Mouse (Mus musculus): ENCODE results near the gene Col9a1.

Gene Col9a1

DNA sequence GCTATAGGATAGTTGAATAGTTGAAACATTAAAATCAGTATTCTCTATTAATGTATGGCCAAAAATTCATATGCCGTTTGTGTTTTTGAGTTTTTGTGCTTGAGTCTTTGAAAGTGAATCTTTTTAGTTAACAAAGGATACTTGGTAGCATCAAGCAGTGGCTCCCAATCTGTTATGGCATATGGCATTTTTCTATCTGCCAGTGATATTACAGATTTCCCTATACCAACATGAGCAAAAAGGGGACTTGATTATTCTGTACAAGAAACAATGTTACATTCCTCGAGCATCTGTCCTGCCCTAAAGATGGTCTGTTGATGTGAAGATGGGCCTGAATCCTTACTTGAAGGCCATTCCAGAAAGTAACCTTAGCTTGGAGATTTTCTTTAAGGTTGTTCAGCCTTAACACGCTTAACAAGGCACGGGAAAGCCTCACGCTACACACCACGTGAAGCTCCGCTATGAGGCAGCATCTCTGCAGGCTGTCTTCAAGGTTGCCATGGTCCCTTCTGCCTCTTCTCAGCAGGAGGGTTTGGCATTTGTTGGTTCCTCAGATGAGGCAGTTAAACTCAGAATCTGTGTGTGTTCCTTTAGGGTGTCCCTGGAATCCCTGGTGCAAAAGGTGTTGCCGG, 45.7 kb downstream of the Col9a1 start:
- DNase-seq = no peak

DNA sequence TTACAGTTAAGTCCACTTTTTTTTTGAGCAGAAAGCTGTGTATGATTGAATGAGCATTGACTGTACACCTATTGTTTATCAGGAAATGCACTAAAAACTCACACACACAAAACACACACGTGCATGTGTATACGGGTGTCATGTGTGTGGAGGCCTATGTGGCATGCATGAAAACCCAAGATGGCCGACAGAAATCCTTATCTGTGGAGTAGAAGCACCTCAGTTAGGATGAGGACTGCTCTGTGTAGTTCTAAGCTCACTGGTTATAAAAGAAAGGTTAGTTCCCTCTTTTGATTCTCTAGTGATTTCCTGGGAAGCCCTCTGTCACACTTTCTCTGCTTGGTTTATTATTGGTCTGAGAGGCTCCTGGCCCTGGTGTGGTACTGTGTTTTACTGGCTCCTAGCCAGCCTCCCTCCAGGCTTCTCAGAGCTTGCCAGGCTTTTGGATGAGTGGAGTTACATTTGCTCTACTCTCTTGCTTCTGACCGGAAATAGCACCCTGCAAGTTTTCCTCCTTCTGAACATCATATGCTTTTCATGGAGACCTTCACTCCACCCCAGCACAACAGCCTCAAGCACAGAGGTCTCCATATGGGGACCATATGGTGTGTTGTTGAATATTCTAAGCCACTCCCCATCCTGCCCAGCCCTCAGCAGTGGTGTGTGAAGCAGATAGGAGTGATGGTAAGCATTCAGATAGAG, 48.6 kb downstream of the Col9a1 start:
- DNase-seq = no peak

DNA sequence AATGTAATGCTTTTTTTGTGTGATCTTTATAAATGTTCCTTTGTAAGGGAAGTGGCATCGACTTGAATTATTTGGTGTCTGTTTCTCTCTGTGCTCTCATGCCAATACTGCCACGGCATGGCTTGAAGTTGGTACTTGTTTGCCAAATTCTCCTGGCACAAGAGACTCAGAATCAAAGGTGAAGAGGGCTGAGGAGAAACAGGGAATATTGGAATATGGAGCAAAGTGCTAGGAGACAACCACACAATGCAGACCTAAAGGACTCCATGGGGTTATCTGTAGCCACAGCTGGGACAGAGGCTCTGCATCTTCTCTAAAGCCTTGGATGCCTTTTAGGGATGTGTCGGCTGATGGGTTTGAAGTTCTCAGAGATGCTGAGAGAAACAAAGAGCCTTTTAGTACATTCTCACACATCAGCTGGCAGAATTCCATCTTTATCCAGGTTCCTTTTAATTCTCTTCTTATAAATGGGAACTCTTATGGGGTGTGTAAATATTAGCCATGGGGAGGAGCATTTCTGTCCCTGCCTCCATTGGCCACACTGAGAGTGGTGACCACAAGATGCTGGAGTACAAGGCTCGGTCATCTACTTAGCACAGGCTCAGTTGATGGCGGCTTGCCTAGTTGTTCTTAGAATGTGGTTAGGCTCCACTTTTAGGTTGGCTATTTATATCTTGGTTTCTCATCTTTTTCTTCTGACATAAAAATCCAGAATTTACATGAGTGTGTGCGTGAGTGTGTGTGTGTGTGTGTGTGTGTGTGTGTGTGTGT, 49.7 kb downstream of the Col9a1 start:
- no peak for DNase-seq

DNA sequence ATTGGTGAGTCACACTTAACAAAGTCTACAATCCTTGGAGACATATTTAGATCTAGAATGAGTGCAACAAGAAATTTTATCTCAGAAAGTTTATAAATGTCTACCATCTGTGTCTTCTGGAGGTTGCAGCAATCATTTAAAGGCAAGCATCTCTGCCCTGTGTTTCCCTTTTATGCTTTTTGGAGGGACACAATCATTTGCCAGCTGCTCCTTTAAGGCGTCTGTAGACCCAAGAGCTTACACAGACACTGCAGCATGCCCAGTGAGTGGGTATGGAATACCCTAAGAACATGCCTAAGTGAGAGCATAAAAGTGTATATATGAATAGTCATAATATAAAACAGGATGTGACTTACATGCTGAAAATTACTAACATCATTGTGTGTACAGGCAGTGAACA, 52.1 kb downstream of the Col9a1 start:
- no peak for DNase-seq

DNA sequence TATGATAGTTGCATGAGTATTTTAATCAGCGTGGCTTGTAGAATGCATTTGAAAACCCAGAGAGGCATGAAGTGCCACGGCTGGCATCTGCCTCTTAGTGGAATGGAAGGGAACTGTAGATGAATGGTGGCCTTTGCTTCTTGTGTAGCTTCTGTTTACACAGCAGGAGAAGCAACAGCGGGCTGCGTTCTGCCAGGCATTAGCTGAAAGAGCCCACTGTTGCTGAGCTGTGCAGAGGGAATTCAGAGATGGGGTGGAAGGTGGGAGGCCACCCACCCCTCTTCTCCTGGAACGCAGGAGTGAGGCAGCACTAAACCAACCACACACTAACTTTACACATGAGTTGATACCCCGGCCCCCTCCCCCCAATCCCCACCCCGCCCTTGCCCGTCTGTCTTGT, 53.0 kb downstream of the Col9a1 start:
- DNase-seq = no peak

DNA sequence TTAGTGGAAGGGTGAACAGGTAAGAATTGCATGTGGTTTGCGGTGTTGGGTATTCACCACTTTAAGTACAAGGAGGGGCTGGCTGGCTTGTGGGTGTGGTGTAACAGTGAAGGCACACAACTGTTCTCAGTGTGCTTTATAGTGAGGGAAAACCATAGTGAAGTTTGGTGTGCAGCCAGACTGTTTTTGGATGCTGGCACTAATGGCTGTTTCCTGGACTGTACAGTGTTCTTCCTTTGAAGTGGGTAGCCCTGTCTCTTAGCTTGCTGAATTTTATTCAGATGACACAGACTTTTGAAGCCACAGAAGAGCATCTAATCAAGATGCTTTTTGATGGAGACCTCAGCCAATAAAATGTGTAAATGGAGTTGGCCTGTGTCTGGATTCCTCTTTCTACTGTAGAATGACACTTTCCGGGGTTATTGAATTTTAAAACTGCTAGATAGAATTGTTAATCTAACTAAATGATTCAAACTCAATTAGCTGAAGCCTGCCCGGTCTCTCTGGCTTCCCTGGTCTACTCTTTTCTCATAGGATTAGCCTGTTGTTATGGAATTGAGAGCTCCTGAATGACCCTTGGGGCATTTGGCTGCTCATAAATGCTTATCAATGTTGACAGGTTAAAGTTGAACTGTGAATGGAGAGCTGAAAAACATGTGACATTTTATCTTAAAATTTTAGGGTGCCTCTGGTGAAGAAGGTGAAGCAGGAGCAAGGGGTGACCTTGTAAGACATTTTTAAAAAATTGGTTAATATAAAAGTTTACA, 54.3 kb downstream of the Col9a1 start:
- DNase-seq = no peak

DNA sequence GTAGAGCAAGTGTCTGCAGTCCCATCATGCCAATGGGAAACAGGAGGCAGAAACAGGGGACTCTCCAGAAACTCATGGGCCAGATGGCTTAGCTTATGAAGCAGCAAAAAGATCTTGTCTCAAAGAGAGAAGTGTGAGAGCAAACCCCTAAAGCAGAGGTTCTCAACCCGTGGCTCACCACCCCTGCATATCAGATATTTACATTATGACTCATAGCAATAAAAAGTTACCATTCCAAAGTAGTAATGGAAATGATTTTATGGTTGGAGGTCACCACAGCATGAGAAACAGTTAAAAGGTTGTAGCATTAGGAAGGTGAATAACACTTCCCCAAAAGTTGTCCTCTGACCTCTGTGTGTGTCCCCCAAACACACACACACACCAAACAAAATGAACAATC, 58.9 kb downstream of the Col9a1 start:
- DNase-seq = no peak

DNA sequence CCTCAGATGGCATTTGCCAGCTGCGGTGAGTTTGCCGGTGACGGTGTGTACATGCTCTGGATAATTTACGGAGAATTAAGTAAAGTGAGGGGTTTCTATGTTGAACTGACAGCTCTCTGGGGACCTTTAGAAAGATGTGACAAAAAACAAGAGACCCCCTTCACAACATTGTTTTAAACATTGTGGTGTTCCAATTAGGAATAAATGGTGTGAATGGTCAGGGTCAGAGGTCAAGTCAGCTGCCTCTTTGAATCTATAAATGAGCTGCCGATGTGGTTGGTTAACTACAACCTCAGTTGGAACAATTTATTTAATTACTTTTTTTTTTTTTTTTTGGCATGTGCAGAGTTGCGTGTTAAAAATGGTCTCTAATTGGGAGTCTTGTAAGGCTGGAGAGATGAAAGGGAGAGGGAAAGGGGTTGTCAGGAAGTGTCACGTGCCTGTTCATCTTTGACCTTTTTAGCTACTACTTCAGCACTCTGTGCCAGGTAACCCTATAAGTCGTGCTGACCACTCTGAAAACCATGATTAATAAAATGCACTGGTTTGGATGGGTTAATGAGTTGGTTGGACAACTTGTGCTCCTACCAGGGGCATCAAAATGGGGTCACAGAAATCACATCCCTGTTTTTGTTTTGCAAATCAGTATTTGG, 62.8 kb downstream of the Col9a1 start:
- DNase-seq = no peak

DNA sequence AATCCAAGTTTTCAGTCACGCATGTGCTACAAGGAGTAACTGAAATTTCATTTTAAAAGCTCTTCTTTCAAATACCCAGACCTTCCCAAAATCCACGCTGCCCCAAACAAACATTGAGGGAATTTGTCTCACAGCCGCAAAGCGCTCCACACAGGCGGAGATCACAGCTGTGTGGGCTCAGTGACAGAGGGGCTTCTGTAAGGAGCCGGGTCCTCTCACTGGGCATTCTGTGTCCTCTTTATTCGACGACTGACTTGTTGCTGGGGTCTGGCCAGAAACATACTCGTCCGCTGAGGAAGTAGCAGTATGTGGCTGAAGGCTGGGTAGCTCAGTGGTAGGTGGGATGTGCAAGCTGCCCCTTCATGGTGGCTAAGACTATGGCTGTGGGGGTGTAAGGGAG, 67.5 kb downstream of the Col9a1 start:
- no peak for DNase-seq

DNA sequence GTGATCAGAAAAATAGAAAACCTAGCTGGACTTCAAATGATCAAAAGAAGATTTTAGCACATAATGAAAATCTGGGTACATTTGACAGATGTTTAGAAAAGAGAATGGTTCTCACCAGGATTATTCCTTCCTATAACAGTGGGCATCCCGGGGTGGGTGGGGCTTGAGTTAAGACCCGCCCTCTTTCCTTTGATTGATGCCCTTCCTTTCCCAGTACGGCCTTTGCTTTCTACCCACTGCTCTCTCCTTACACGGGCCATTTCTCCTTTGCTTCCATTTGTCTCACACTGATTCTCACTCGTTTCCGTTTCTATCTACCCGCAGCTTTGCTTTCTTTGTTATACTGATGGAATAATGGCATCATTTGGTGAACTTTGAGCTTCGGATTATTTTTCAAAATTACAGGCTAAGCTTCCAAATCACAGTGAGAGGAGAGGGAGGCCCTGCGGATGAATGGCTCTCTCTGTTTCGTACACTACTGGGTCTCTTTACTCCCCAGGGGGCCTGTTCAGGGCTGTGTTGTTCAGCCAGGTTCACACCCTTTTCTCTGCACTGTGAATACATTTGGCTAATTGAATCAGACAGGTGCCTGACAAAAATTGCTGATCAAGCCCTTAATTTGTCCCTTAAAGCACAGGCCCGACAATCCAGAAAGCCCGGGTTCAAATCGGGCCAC, 68.4 kb downstream of the Col9a1 start:
- no peak for DNase-seq

DNA sequence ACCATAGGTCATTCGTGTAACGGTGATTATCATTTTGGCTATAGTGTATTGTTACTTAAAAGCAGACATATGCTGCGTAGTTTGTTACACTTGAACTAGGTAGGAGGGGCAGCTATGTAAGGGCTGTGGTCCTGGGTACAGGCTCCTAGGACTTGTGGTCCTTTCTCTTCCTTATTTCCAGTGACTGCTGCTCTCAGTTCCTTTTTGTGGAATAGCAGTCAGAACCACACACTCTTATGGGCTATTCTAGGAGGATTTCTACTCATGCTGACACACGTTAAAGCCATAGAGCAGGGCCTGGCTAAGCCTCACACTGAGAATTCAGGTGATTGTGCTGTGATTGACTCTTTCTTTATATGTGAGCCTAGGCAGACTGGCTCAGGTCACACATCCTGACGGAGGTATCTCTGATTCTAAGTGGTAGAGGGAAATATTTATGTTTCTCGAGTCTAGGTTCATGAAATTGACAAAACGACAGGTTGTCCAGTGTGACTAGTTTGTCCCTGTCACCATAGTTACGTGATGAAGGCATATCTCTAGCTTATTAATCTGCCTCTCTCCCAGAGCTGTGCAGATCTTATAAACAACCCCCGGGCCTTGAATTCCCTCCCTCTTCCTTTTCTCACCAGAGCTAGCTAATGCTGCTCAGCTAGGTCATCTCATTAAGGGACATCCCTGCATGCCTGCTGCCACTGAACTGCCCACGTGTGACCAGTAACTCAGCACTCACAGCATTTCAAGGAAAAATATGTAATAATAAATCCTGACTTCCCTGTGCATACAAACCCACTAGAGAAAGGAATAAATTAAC, 71.1 kb downstream of the Col9a1 start:
- DNase-seq = no peak

DNA sequence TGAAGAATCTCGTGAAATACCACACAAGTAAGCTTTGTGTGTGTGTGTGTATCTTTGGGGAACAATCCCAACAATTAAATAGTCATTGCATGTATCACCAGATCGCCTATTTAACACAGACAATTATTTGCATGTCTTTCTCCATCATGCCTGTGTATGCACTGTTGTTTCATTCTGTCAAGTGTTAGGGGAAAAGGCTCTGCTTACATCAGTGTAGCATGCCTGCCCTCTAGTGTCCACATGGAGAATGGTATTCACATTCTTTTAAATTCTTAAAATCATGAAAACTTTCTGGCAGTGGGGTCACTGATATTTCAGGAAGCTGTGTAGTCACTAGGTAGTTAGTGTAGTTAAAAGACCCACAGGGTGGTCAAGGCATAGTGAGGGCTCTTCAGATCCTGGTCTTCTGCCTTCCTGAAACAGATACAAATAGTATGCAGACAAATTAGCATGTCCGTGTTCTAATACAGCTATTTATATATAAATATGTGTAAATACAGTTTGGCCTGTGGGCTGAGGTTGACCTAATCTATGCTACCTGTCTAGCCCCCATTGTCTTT, 71.8 kb downstream of the Col9a1 start:
- peak in 1 of 2 experiments; percentile 40 for DNase-seq

DNA sequence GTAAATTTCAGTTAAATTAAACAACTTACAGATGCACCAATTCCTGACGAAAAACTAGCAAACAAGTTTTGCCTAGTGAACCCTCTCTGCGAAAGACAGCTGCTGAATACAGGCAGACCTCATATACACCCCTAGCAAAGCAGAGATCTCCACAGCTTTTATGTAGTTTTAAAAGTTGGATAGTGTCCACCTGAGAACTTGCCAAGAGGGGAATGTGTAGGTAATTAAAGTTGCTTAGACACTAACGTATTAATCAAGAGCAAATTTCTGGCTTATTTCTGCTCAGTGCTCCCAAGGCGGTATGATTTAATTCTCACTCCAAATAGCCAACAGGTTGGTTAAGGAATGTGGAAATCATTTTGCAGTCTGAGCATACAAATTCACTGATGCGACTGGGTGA, 80.6 kb downstream of the Col9a1 start:
- no peak for DNase-seq

DNA sequence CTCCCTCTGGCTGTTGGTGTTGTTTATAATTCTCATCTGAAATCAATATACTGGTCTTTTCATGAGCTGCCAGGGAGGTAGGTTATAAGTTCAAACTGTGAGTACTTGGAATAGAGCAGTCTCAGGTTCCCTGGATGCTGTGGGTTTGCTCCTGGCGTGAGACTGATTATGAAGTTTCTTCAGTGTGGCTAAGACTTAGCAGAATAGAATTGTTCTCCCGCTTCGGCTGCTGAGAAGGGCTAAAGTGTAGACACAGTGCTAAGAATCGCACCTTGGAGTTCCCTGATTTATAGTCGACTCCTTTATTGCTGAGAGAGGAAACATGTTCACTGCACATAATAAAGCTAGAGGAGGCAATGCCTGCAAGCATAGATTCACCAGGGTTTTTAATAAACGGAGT, 82.0 kb downstream of the Col9a1 start:
- DNase-seq = no peak

DNA sequence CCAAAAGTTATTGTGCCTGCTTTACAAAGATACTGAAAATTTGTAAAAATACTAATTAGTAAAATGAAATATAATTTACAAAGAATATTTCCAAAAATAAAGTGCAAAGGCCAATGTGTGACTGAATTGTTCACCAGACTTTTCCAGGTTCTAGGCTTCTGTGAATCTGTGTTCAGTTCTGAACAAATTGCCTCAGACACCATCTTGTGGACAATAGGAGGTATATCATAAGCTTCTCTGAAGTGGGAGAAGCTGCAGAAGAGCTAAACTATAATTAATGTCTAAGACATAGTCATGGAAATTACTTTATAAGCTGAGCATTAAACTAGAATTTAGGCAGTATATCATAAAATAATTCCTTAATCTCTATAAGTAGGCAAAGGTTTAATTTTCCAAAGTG, 83.8 kb downstream of the Col9a1 start:
- DNase-seq = no peak

DNA sequence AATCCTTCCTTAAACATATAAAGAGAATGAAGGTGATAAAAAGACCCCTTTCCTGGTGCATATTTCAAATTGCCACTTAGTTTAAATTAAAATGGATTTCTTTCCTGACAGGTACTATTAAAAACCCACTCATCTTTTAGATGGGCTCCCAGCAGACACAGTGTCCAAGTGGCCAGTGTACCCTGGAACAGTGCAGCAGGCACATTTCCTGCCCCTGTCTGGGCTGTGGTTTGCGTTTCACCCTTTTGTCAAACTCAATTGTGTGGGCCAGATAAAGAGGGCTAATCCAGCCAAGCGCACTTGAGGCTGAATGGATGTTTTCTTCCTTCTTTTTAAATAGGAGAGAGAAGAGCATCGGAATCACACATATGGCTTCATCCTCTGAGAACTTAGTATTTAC, 89.6 kb downstream of the Col9a1 start:
- DNase-seq = no peak

DNA sequence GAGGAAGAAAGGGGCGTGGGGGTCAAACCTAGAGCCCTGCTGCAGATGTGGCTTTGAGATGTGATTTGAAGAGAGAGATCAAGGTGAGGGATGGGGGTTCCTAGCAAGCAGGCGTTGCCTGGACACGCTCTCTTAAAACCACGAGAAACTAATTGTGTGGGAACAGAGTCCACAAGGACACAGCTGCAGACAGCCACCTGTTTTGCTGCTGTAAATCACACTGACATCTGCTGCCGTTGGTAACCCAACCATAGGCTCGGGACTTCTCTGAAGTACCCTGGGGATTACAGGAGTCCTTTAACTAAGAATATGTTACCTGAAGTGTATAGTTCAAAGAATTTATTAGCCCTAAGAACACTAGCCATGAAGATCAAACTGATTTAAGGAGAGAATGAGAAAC, 109.0 kb downstream of the Col9a1 start:
- no peak for DNase-seq

DNA sequence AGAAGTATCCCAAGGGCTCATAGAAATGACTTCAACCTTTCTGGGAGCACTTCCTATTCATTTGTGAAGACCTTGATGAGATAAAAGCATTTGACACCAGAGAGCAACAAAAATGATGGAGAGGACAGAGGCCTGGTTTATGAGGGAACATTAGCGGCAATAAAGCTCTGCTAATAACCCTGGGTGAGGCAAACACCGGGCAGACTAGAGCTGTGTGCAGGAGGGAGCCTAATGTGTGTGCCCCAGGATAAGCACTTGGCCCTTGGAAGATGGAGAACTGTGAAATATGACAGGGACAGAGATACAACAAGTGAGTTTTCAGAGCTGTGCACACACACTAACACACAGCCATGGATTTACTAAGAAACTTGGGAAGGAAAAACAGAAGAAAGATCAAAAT, 115.1 kb downstream of the Col9a1 start:
- no peak for DNase-seq

DNA sequence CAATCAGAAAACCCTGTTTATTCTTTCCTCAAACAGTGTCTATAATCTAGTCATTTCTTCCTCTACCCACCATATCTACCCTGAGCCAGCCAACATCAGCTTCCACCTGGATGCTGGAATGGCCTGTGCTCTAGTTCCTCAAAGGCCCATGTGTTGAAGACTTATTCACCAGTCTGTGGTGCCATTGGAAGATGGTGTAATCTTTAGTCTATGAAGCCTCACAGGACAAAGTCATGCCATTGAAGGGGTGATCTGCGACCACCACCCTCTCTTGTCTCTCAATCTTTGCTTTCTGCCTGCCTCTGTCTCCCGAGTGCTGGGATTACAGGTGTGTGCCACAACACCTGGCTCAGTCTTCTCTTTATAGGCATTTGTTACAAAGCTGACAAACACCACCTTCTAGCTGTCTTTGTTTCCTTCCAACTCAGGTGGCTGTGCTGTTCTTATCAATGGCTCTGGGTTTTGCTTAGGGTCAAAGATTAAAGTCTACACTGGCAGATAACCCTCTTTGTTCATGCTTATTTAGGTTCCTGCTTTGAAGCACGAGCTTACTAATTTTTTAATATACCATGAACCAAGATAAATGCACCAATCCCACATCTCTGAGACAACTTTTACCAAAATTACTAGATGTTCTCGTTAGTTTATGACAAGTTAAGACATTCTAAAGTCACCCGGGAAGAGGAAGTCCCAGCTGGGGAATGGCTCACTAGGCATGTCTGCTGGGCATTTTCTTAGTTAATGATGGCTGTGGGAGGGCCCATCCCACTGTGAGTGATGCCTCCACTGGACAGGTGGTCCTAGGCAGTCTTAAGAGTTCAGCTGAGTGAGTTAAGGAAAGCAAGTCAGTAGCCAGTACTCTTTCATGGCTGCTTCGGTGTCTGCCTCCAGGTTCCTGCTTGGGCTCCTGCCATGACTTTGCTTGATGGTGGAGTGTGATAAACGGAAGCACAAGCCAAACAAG, 117.9 kb downstream of the Col9a1 start:
- no peak for DNase-seq

DNA sequence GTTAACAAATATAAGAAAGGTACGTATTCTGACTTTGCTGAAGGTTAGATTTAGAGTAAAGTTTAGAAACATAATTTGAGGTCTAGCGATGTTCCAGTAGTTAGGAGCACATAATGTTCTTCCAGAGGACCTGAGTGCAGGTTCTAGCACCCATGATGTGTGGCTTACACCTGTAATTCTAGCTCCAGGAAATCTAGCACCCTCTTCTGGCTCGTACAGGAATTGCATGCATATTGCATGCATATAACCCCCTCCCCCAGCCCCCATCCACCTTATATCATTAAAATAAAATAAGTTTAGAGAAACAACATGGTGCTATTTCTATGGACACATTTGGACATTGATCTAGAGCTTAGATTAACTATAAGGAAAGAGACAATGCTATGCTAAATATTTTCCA, 123.3 kb downstream of the Col9a1 start:
- DNase-seq = no peak
